Mouse (Mus musculus): Measurements from ENCODE around the gene Tusc2. TPM values are rescaled to one million over a fixed set of nuclear protein-coding genes. Genes with fewer than 3 reads are reported as not detected.

Gene Tusc2
- polyA plus RNA-seq, 1 experiment from 2014 or later: 45.9 TPM

- Histone ChIP-seq H3K4me2 (replicated peaks; ENCODE audit: low read depth, low read length) (peak overlapping the region; percentile 58; the same call in 1 of the 2 replicates), H3K4me3 (ENCODE audit: low read length) (no peak overlapping the region), H3K9me3 (ENCODE audit: control insufficient read depth, low read length) (no peaks in the 10 kb centered on the region), H3K4me1 (ENCODE audit: control insufficient read depth, insufficient read depth, low read length) (peaks cover 34% of the 10 kb centered on the region), H3K27ac (ENCODE audit: low read depth, low read length) (no peak overlapping the region), H3K9ac (ENCODE audit: low read depth, low read length) (0 out of 2 replicates have a peak overlapping the region, but pooled peaks have one; percentile 53), H3K27me3 (ENCODE audit: control insufficient read depth, insufficient read depth, low read length) (no peaks in the 10 kb centered on the region), H3K36me3 (ENCODE audit: control insufficient read depth, insufficient read depth, low read length) (peaks cover 13% of the 10 kb centered on the region)
- no peak for ATAC-seq (ENCODE audit: low FRiP score, low TSS enrichment)
- 94% methylated on average over 10 of the region's 10 CpGs for WGBS
Measured at GRCm38 (mm10) chr9:107577871-107578270, 14.8 kb downstream of the Tusc2 start.

GRCm38 (mm10) chr9:107578587-107578986 lies 15.5 kb downstream of the Tusc2 start, which contains the start of gene Naa80:
Gene Naa80 (plus strand): TSS chr9:107578887.
- Histone ChIP-seq H3K4me3 (ENCODE audit: low read length) (no peak within 1 kb of the TSS), H3K9me3 (ENCODE audit: control insufficient read depth, low read length) (no peaks in the 10 kb centered on the region), H3K27me3 (ENCODE audit: control insufficient read depth, insufficient read depth, low read length) (no peaks in the 10 kb centered on the region), H3K36me3 (ENCODE audit: control insufficient read depth, insufficient read depth, low read length) (peaks cover 12% of the 10 kb centered on the region; the same call in 1 of the 2 replicates), H3K4me2 (replicated peaks; ENCODE audit: low read depth, low read length) (peak within 1 kb of the TSS; percentile 58; the same call in 1 of the 2 replicates), H3K27ac (ENCODE audit: low read depth, low read length) (no peak within 1 kb of the TSS), H3K4me1 (ENCODE audit: control insufficient read depth, insufficient read depth, low read length) (peaks cover 34% of the 10 kb centered on the region), H3K9ac (ENCODE audit: low read depth, low read length) (0 out of 2 replicates have a peak within 1 kb of the TSS, but pooled peaks have one; percentile 53)
- 86% methylated on average over 3 of the region's 3 CpGs for WGBS
- ATAC-seq (ENCODE audit: low FRiP score, low TSS enrichment): no peak

GRCm38 (mm10) chr9:107579023-107579900 lies 16.2 kb downstream of the Tusc2 start:
- H3K9me3 ChIP-seq (ENCODE audit: control insufficient read depth, low read length): no peaks in the 10 kb centered on the region
- no peaks in the 10 kb centered on the region for H3K27me3 ChIP-seq (ENCODE audit: control insufficient read depth, insufficient read depth, low read length)
- no peak overlapping the region for H3K27ac ChIP-seq (ENCODE audit: low read depth, low read length)
- peaks cover 10% of the 10 kb centered on the region; the same call in 1 of the 2 replicates for H3K36me3 ChIP-seq (ENCODE audit: control insufficient read depth, insufficient read depth, low read length)
- H3K4me3 ChIP-seq (ENCODE audit: low read length): no peak overlapping the region
- H3K4me2 ChIP-seq (replicated peaks; ENCODE audit: low read depth, low read length): no peak overlapping the region; the same call in 1 of the 2 replicates
- H3K9ac ChIP-seq (ENCODE audit: low read depth, low read length): no peak overlapping the region
- no peak for ATAC-seq (ENCODE audit: low FRiP score, low TSS enrichment)
- peaks cover 34% of the 10 kb centered on the region for H3K4me1 ChIP-seq (ENCODE audit: control insufficient read depth, insufficient read depth, low read length)
- WGBS: 93% methylated on average over 14 of the region's 14 CpGs

- Histone ChIP-seq H3K27me3 (ENCODE audit: control insufficient read depth, insufficient read depth, low read length) (no peaks in the 10 kb centered on the region), H3K36me3 (ENCODE audit: control insufficient read depth, insufficient read depth, low read length) (peaks cover 6% of the 10 kb centered on the region; the same call in 1 of the 2 replicates), H3K4me2 (replicated peaks; ENCODE audit: low read depth, low read length) (peak within 1 kb of the TSS; percentile 79), H3K4me3 (ENCODE audit: low read length) (peak within 1 kb of the TSS; percentile 62), H3K27ac (ENCODE audit: low read depth, low read length) (peak within 1 kb of the TSS; percentile 91), H3K9me3 (ENCODE audit: control insufficient read depth, low read length) (no peaks in the 10 kb centered on the region), H3K4me1 (ENCODE audit: control insufficient read depth, insufficient read depth, low read length) (peaks cover 34% of the 10 kb centered on the region), H3K9ac (ENCODE audit: low read depth, low read length) (peak within 1 kb of the TSS; percentile 77)
- WGBS: under 1% methylated on average over 32 of the region's 32 CpGs
- peak; percentile 60 for ATAC-seq (ENCODE audit: low FRiP score, low TSS enrichment)
Measured at GRCm38 (mm10) chr9:107580501-107581317, 17.7 kb downstream of the Tusc2 start, which contains the start of gene Hyal3. Gene Hyal3 (plus strand): TSS chr9:107580818.

- Histone ChIP-seq H3K36me3 (ENCODE audit: control insufficient read depth, insufficient read depth, low read length) (peaks cover 6% of the 10 kb centered on the region; the same call in 1 of the 2 replicates), H3K27ac (ENCODE audit: low read depth, low read length) (peak overlapping the region; percentile 91; the same call in 1 of the 2 replicates), H3K9ac (ENCODE audit: low read depth, low read length) (peak overlapping the region; percentile 77; the same call in 1 of the 2 replicates), H3K9me3 (ENCODE audit: control insufficient read depth, low read length) (no peaks in the 10 kb centered on the region), H3K27me3 (ENCODE audit: control insufficient read depth, insufficient read depth, low read length) (no peaks in the 10 kb centered on the region), H3K4me1 (ENCODE audit: control insufficient read depth, insufficient read depth, low read length) (peaks cover 27% of the 10 kb centered on the region), H3K4me2 (replicated peaks; ENCODE audit: low read depth, low read length) (peak overlapping the region; percentile 79), H3K4me3 (ENCODE audit: low read length) (peak overlapping the region; percentile 62)
- ATAC-seq (ENCODE audit: low FRiP score, low TSS enrichment): no peak
- 71% methylated on average over 4 of the region's 4 CpGs for WGBS
Measured at GRCm38 (mm10) chr9:107581584-107581983, 18.5 kb downstream of the Tusc2 start.

- H3K27ac ChIP-seq (ENCODE audit: low read depth, low read length): no peak overlapping the region
- no peaks in the 10 kb centered on the region for H3K27me3 ChIP-seq (ENCODE audit: control insufficient read depth, insufficient read depth, low read length)
- no peak overlapping the region for H3K4me2 ChIP-seq (replicated peaks; ENCODE audit: low read depth, low read length)
- no peak overlapping the region for H3K9ac ChIP-seq (ENCODE audit: low read depth, low read length)
- H3K9me3 ChIP-seq (ENCODE audit: control insufficient read depth, low read length): no peaks in the 10 kb centered on the region
- ATAC-seq (ENCODE audit: low FRiP score, low TSS enrichment): no peak
- 93% methylated on average over 7 of the region's 7 CpGs for WGBS
- peaks cover 6% of the 10 kb centered on the region; the same call in 1 of the 2 replicates for H3K36me3 ChIP-seq (ENCODE audit: control insufficient read depth, insufficient read depth, low read length)
- H3K4me3 ChIP-seq (ENCODE audit: low read length): no peak overlapping the region
- peaks cover 18% of the 10 kb centered on the region for H3K4me1 ChIP-seq (ENCODE audit: control insufficient read depth, insufficient read depth, low read length)
Measured at GRCm38 (mm10) chr9:107582509-107583062, 19.5 kb downstream of the Tusc2 start.

GRCm38 (mm10) chr9:107583174-107583573 lies 20.1 kb downstream of the Tusc2 start:
- H3K27ac ChIP-seq (ENCODE audit: low read depth, low read length): no peak overlapping the region
- peaks cover 18% of the 10 kb centered on the region for H3K4me1 ChIP-seq (ENCODE audit: control insufficient read depth, insufficient read depth, low read length)
- no peak overlapping the region for H3K4me3 ChIP-seq (ENCODE audit: low read length)
- no peaks in the 10 kb centered on the region for H3K9me3 ChIP-seq (ENCODE audit: control insufficient read depth, low read length)
- H3K4me2 ChIP-seq (replicated peaks; ENCODE audit: low read depth, low read length): no peak overlapping the region
- no peaks in the 10 kb centered on the region for H3K27me3 ChIP-seq (ENCODE audit: control insufficient read depth, insufficient read depth, low read length)
- 94% methylated on average over 14 of the region's 14 CpGs for WGBS
- ATAC-seq (ENCODE audit: low FRiP score, low TSS enrichment): no peak
- no peak overlapping the region for H3K9ac ChIP-seq (ENCODE audit: low read depth, low read length)
- peaks cover 6% of the 10 kb centered on the region; the same call in 1 of the 2 replicates for H3K36me3 ChIP-seq (ENCODE audit: control insufficient read depth, insufficient read depth, low read length)

GRCm38 (mm10) chr9:107586504-107586903 lies 23.4 kb downstream of the Tusc2 start:
- H3K4me3 ChIP-seq (ENCODE audit: low read length): no peak overlapping the region
- no peaks in the 10 kb centered on the region for H3K27me3 ChIP-seq (ENCODE audit: control insufficient read depth, insufficient read depth, low read length)
- 85% methylated on average over 5 of the region's 5 CpGs for WGBS
- H3K4me1 ChIP-seq (ENCODE audit: control insufficient read depth, insufficient read depth, low read length): peaks cover 15% of the 10 kb centered on the region
- H3K36me3 ChIP-seq (ENCODE audit: control insufficient read depth, insufficient read depth, low read length): peaks cover 26% of the 10 kb centered on the region
- no peak overlapping the region for H3K4me2 ChIP-seq (replicated peaks; ENCODE audit: low read depth, low read length)
- ATAC-seq (ENCODE audit: low FRiP score, low TSS enrichment): no peak
- H3K9ac ChIP-seq (ENCODE audit: low read depth, low read length): no peak overlapping the region
- no peaks in the 10 kb centered on the region for H3K9me3 ChIP-seq (ENCODE audit: control insufficient read depth, low read length)
- H3K27ac ChIP-seq (ENCODE audit: low read depth, low read length): no peak overlapping the region

All from kidney, embryonic 14.5 days (tissue).